Mouse (Mus musculus) embryonic facial prominence, embryonic 10.5 days (tissue): ENCODE measurements around the gene Cars2. TPM values are rescaled to one million over a fixed set of nuclear protein-coding genes. Genes with fewer than 3 reads are reported as not detected.

ENCODE experiments used
- DNase-seq: peaks from one replicate; pipeline ENCODE4 v3.0.0-alpha.2; 2017; ENCODE audit warnings: low spot score
- H3K27ac ChIP-seq: fragments of 300-500 bp; sonication (generic); replicated peaks from 2 replicates; pipeline ENCODE4 v1.5.1; 2016; ENCODE audit warnings: mild to moderate bottlenecking
- H3K27me3 ChIP-seq: fragments of 300-500 bp; sonication (generic); replicated peaks from 2 replicates; pipeline ENCODE4 v1.6.1; 2016; ENCODE audit warnings: low read depth, mild to moderate bottlenecking; ENCODE audit not compliant: poor library complexity, severe bottlenecking
- H3K36me3 ChIP-seq: fragments of 300-500 bp; sonication (generic); replicated peaks from 2 replicates; pipeline ENCODE4 v1.6.1; 2016; ENCODE audit warnings: mild to moderate bottlenecking, moderate library complexity
- H3K4me1 ChIP-seq: fragments of 300-500 bp; sonication (generic); 2 replicates; pipeline ENCODE4 v1.6.1; 2016
- H3K4me3 ChIP-seq: fragments of 300-500 bp; sonication (generic); 2 replicates; pipeline ENCODE4 v1.5.1; 2016; ENCODE audit warnings: mild to moderate bottlenecking, moderate library complexity
- H3K9me3 ChIP-seq: fragments of 300-500 bp; sonication (generic); 2 replicates; pipeline ENCODE4 v1.6.1; 2016; ENCODE audit warnings: mild to moderate bottlenecking
- WGBS: fragments of 180-500 bp; shearing (Covaris S2); methylation state at CpG from one replicate; pipeline ENCODE4 v1.1.7; 2016; 5-methylcytosine and 5-hydroxymethylcytosine counted together
- polyA plus RNA-seq: library from polyadenylated mRNA; unstranded; fragments of >200 nt; fragmentation: Nextera tagmentation; extraction: Ambion mirVana; gene quantifications from 2 replicates; pipeline ENCODE4 v1.2.1, GENCODE M21; 2016

The Cars2 gene
- polyA plus RNA-seq, 1 experiment from 2014 or later = 17.9 TPM

- Histone ChIP-seq H3K27me3 (no peaks in the 10 kb centered on the region), H3K4me1 (no peaks in the 10 kb centered on the region; the same call in 1 of the 2 replicates), H3K36me3 (peaks cover 70% of the 10 kb centered on the region), H3K9me3 (no peaks in the 10 kb centered on the region), H3K4me3 (no peak overlapping the region), H3K27ac (no peak overlapping the region)
- WGBS = 95% methylated on average over 11 of the region's 11 CpGs
- DNase-seq = no peak
Measured at GRCm38 (mm10) chr8:11518676-11519075, 31.9 kb downstream of the Cars2 start.

- no peaks in the 10 kb centered on the region for H3K27me3 ChIP-seq
- WGBS = 91% methylated on average over 6 of the region's 6 CpGs
- no peak overlapping the region for H3K27ac ChIP-seq
- no peak for DNase-seq
- peaks cover 77% of the 10 kb centered on the region for H3K36me3 ChIP-seq
- H3K4me3 ChIP-seq = no peak overlapping the region
- no peaks in the 10 kb centered on the region; the same call in 1 of the 2 replicates for H3K4me1 ChIP-seq
- H3K9me3 ChIP-seq = no peaks in the 10 kb centered on the region
Measured at GRCm38 (mm10) chr8:11518056-11518396, 32.6 kb downstream of the Cars2 start.

- Histone ChIP-seq H3K4me1 (no peaks in the 10 kb centered on the region; the same call in 1 of the 2 replicates), H3K4me3 (no peak overlapping the region), H3K36me3 (peaks cover 82% of the 10 kb centered on the region), H3K27me3 (no peaks in the 10 kb centered on the region), H3K27ac (no peak overlapping the region), H3K9me3 (no peaks in the 10 kb centered on the region)
- DNase-seq = no peak
- 91% methylated on average over 16 of the region's 16 CpGs for WGBS
Measured at GRCm38 (mm10) chr8:11517366-11518055, 33.1 kb downstream of the Cars2 start.

- Histone ChIP-seq H3K27me3 (no peaks in the 10 kb centered on the region), H3K4me1 (no peaks in the 10 kb centered on the region), H3K4me3 (no peak overlapping the region), H3K36me3 (peaks cover 88% of the 10 kb centered on the region), H3K9me3 (no peaks in the 10 kb centered on the region), H3K27ac (no peak overlapping the region)
- DNase-seq = no peak
- 94% methylated on average over 9 of the region's 9 CpGs for WGBS
Measured at GRCm38 (mm10) chr8:11516292-11516691, 34.3 kb downstream of the Cars2 start.

- WGBS = 89% methylated on average over 5 of the region's 5 CpGs
- peaks cover 98% of the 10 kb centered on the region for H3K36me3 ChIP-seq
- no peak overlapping the region for H3K27ac ChIP-seq
Measured at GRCm38 (mm10) chr8:11513247-11513646, 37.3 kb downstream of the Cars2 start.

GRCm38 (mm10) chr8:11512711-11513110, 37.9 kb downstream of the Cars2 start:
- no peaks in the 10 kb centered on the region for H3K9me3 ChIP-seq
- H3K4me3 ChIP-seq = no peak overlapping the region
- no peak for DNase-seq
- 0 out of 2 replicates have a peak, but pooled peaks cover 2% of the 10 kb centered on the region for H3K4me1 ChIP-seq
- H3K27ac ChIP-seq = no peak overlapping the region
- H3K36me3 ChIP-seq = peaks cover 99% of the 10 kb centered on the region
- WGBS = 91% methylated on average over 9 of the region's 9 CpGs
- no peaks in the 10 kb centered on the region for H3K27me3 ChIP-seq

More at GRCm38 (mm10) chr8:11513247-11513646, 37.3 kb downstream of the Cars2 start:
- H3K27me3 ChIP-seq = no peaks in the 10 kb centered on the region
- DNase-seq = no peak
- no peaks in the 10 kb centered on the region for H3K9me3 ChIP-seq
- no peak overlapping the region for H3K4me3 ChIP-seq
- no peaks in the 10 kb centered on the region for H3K4me1 ChIP-seq

- 0 out of 2 replicates have a peak, but pooled peaks cover 2% of the 10 kb centered on the region for H3K4me1 ChIP-seq
- no peak overlapping the region for H3K4me3 ChIP-seq
- no peaks in the 10 kb centered on the region for H3K9me3 ChIP-seq
- H3K36me3 ChIP-seq = peaks cover 99% of the 10 kb centered on the region
- H3K27ac ChIP-seq = no peak overlapping the region
- no peaks in the 10 kb centered on the region for H3K27me3 ChIP-seq
- 84% methylated on average over 5 of the region's 5 CpGs for WGBS
- DNase-seq = no peak
Measured at GRCm38 (mm10) chr8:11510971-11511370, 39.6 kb downstream of the Cars2 start.

- no peak for DNase-seq
Measured at GRCm38 (mm10) chr8:11508880-11509279, 41.7 kb downstream of the Cars2 start.

GRCm38 (mm10) chr8:11506802-11507201, 43.8 kb downstream of the Cars2 start:
- no peak overlapping the region for H3K4me3 ChIP-seq
- H3K4me1 ChIP-seq = 0 out of 2 replicates have a peak, but pooled peaks cover 2% of the 10 kb centered on the region
- H3K36me3 ChIP-seq = peaks cover 99% of the 10 kb centered on the region
- H3K27ac ChIP-seq = no peak overlapping the region
- no peaks in the 10 kb centered on the region for H3K9me3 ChIP-seq
- 73% methylated on average over 6 of the region's 6 CpGs for WGBS
- DNase-seq = peak; percentile 72
- H3K27me3 ChIP-seq = no peaks in the 10 kb centered on the region

More at GRCm38 (mm10) chr8:11508880-11509279, 41.7 kb downstream of the Cars2 start:
- Histone ChIP-seq H3K4me3 (no peak overlapping the region), H3K27me3 (no peaks in the 10 kb centered on the region), H3K27ac (no peak overlapping the region), H3K36me3 (peaks cover 99% of the 10 kb centered on the region), H3K4me1 (0 out of 2 replicates have a peak, but pooled peaks cover 2% of the 10 kb centered on the region), H3K9me3 (no peaks in the 10 kb centered on the region)
- 85% methylated on average over 10 of the region's 10 CpGs for WGBS

- 83% methylated on average over 14 of the region's 14 CpGs for WGBS
- Histone ChIP-seq H3K4me3 (no peak overlapping the region), H3K27me3 (no peaks in the 10 kb centered on the region), H3K9me3 (no peaks in the 10 kb centered on the region), H3K27ac (no peak overlapping the region), H3K4me1 (0 out of 2 replicates have a peak, but pooled peaks cover 2% of the 10 kb centered on the region), H3K36me3 (peaks cover 98% of the 10 kb centered on the region)
- DNase-seq = no peak
Measured at GRCm38 (mm10) chr8:11506074-11506473, 44.5 kb downstream of the Cars2 start.

- no peak for DNase-seq
- H3K36me3 ChIP-seq = peaks cover 85% of the 10 kb centered on the region
- no peaks in the 10 kb centered on the region for H3K9me3 ChIP-seq
- WGBS = 89% methylated on average over 13 of the region's 13 CpGs
- peaks cover 5% of the 10 kb centered on the region for H3K4me1 ChIP-seq
- H3K27me3 ChIP-seq = no peaks in the 10 kb centered on the region
- H3K4me3 ChIP-seq = no peak overlapping the region
- no peak overlapping the region for H3K27ac ChIP-seq
Measured at GRCm38 (mm10) chr8:11503476-11504232, 46.9 kb downstream of the Cars2 start.

GRCm38 (mm10) chr8:11498786-11499485, 51.6 kb downstream of the Cars2 start:
- H3K27me3 ChIP-seq = peaks cover 5% of the 10 kb centered on the region; the same call in 1 of the 2 replicates
- H3K9me3 ChIP-seq = no peaks in the 10 kb centered on the region
- H3K27ac ChIP-seq = no peak overlapping the region
- no peak for DNase-seq
- H3K4me1 ChIP-seq = peaks cover 17% of the 10 kb centered on the region
- peak overlapping the region; percentile 98 for H3K4me3 ChIP-seq
- WGBS = 88% methylated on average over 4 of the region's 4 CpGs
- peaks cover 38% of the 10 kb centered on the region for H3K36me3 ChIP-seq
